Mouse (Mus musculus) thymus, postnatal 4 days (tissue): ENCODE data around the gene B430218F22Rik.
"Not testable (repeated sequence)": the region's sequence is repeated elsewhere in the genome, so short reads cannot be mapped to it uniquely, and the experiment has no call there.

Source experiments
- DNase-seq: peaks from one replicate; pipeline ENCODE4 v3.0.0; 2021

B430218F22Rik gene

DNA sequence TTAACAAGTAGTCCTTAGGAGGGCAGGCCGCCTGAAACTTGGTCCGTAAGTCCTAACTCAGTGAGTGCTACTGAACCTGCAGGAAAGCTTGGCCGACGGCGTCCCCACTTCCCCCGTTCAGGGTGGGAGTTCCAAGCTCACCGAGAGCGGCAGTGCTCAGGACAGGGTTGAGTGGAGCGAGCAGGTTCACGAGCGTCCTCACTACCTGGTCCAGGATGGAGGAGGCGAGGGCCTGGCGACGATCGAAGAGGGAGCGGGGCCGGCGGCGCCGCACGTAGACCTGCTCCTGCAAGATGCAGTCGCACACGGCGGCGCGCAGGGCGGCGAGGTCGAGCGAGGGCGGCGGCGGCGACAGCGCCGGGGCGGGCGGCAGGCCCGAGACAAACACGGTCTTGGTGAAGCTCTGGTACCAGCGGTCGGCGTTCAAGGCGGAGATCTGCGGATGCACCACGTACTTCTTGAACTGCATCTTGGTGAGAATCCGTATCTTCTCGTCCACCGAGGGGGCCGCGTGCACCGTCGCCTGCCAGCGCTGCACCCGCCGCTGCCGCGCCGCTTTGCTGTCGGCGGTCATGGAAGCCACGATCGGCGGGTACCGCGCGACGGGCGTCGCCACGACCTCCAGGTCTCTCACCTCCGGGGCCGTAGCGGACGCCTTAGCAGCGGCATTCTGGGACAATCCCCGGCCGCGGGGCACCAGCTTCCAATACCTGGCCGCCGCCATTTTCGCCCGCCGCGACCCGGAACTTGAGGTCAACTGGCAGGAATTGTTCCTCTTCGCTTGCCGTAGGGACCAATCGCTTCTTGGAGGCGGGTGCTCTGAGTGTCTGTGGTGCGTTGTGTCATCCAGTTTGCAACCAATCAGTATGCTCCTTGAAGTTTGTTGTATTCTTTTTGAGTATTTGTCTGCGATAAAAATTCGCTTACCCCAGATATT lies at the start of gene B430218F22Rik, which contains the start of gene Mrps30:
Gene B430218F22Rik, plus strand, starts transcription at position 120 of the 937 bp plus-strand sequence.
Gene Mrps30, minus strand, starts transcription at position 742 of the 937 bp plus-strand sequence.
- peak; percentile 96 for DNase-seq

DNA sequence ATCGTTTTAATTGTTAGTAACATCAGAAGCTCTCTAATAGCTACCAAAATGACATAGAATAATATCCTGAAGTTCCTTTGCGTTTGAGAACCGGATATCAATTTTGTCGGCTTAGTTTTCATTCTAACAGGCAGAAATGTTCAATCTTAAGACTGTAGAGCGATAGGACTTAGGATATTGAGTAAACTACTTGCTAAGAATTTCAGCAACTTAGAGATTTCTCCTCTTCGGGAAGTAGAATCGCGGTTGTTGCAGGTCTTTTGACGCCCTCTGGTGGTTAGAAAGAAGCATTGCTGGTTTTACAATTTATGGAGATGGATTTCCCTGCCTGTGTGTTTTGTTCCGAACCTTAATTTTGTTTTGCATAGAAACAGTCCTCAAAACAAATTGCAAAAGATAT lies 36.2 kb upstream of the B430218F22Rik start:
- no peak for DNase-seq

DNA sequence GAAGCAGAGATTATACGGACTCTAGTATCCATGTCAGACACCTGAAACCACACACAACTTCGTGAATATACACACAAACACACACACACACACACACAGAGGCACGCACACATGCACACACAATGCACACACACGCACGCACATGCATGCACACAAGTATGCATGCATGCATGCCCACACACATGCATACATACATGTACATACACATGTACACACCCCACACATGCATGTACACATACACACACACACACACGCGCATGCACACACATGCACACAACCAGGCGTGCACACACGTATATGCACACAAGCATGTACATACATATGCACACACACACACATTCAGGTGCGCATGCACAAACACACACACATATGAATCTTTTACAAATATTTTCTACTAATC lies 35.6 kb upstream of the B430218F22Rik start:
- no peak for DNase-seq

DNA sequence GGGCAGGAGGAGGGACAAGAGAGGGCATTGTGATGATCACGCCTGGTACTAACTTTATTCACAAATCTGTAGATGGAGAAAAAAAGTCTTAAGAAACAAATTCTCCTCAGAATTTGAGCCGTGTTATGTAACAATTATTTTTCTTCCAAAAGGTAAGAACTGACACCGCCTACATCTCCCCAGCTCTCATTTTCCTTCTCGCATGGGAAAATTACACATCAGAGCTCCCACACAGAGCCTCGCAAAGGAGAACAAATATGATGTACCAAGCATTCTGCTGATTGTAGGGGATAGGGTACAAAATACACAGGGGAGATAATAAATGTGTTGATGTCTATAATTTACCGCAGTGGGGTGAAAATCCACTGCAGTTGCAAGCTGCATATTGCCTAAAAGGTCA lies 23.1 kb upstream of the B430218F22Rik start:
- DNase-seq: no peak

DNA sequence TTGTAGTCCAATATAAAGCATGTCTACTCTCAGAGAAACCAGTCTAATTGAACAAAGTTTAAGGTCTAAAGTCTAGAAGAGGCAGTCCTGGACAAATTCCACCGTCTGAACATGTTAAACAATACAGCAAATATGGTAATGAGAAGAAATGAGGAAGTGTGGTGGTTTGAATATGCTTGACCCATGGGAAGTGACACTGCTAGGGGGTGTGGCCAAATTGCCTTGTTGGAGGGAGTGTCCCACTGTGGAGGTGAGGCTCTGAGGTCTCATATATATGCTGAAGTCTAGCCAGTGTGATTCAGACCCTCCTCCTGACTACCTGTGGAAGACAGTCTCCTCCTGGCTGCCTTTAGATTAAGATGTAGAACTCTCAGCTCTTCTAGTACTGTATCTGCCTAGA lies 20.7 kb upstream of the B430218F22Rik start:
- DNase-seq: no peak

DNA sequence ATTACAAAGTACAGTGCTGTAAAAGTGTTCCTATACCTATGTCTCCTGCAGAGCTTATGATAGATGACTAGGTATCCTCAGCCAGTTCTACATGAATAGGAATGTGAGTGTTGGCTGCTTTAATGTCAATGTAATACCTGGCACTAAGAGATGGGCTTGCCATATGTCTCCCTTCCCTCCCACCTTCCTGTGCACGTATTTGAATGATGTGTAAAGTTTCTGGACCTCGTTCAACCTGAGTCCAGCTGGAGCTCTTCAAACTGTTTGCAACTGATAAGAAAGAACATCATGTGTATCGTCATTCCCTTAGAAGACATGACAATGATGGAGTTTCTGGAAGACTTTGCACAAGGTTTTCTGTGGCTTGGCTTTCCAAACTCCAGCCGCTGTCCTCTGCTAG lies 13.6 kb upstream of the B430218F22Rik start:
- no peak for DNase-seq

DNA sequence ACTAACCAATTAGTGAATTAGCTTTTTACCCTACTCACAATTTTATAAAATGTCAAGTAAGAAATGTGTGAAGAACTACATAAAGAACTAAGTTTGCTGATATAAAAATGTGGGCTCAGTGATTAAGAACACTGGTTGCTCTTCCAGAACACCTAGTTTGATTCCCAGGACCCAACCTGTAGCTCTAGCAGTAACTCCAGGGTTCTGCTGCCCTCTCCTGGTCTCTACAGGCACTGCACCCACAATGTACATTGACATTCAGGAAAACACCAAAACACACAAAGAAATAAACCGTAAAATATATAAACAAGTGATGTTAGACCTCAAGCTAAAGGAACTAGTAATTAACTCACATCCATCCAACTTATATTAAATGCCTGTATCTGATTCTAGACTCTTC lies 7.3 kb upstream of the B430218F22Rik start:
- DNase-seq: peak; percentile 76

DNA sequence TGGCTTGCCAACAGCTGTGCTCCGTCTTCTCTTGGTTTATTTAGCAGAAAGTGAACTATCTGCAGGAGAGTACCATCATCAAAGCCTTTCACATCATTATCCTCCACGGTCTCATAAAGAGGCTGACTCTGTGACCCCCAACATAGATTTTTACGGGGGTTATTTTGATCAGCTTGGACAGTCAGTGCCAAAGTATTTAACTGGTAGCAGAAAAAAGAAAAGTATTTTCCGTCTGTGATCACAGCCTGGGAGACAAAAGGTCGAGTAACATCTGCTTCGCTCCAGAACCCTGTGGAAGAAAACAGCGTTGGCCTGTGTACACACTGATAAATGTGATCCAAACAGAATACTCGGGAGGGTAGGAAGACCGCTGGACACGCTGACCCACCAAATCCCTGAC lies 6.0 kb upstream of the B430218F22Rik start:
- no peak for DNase-seq

DNA sequence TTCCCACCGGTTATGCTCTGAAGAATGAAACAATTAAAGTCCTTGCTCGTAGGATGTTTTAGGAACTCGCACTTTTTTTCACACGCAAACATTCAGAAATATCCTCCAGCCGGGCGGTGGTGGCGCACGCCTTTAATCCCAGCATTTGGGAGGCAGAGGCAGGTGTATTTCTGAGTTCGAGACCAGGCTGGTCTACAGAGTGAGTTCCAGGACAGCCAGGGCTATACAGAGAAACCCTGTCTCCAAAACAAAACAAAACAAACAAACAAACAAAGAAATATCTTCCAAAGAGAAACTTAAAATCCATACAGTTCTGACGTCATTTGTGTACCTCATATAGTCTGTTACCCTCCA lies 995 bp downstream of the B430218F22Rik start:
- DNase-seq: not testable (repeated sequence)

DNA sequence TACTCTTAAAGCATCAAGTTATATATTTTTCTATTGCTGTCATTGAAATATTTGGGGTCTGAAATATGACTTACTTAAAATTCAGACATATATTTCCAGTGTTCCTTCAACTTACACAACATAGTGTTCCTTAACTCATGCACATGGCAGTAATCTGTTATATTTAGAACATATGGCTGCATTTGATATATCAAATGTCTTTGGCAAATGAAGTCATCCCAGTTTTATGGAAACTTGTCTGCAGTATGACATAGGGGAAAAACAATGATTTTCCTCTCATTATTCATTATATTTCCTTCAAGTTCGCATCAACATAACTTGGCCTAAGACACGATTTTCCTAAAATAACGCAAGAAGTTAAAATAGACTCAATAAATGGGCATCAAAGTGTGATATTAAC lies 9.4 kb downstream of the B430218F22Rik start:
- no peak for DNase-seq

DNA sequence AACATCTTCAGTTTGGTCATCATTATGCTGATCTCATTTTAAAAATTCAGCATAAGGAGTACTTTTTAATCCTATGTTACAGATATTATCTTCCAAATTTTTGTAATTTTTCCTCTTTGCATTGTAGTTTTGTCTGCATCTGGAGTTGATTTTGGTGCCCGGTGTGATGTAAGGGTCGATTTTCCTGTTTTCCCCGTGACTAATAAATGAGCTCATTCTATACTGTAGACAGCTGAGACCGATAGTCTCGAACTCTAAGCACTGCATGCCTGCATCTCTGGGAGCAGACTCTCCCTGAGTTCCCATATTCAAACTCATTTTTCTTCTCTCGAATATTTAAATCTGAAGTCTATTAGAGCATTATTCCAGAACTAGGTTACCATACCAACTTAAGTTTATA lies 13.9 kb downstream of the B430218F22Rik start:
- DNase-seq: no peak

DNA sequence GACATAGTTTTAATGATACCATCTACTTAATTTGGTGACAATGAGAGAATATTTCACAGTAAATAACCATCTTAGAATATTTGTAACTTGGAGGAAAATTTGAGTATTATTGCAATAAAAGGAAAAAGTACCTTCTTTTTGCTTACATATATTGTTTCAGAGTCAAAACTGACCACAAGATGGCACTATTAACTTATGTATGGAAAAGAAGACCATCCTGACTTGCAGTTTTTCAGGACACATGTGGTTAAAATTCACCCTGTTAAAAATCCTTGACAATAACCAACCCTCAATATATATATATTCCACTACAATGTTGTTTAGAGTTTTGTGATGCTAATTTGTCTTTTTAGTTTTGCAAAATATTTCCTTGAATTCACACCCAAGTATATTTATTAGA lies 17.1 kb downstream of the B430218F22Rik start:
- DNase-seq: no peak

DNA sequence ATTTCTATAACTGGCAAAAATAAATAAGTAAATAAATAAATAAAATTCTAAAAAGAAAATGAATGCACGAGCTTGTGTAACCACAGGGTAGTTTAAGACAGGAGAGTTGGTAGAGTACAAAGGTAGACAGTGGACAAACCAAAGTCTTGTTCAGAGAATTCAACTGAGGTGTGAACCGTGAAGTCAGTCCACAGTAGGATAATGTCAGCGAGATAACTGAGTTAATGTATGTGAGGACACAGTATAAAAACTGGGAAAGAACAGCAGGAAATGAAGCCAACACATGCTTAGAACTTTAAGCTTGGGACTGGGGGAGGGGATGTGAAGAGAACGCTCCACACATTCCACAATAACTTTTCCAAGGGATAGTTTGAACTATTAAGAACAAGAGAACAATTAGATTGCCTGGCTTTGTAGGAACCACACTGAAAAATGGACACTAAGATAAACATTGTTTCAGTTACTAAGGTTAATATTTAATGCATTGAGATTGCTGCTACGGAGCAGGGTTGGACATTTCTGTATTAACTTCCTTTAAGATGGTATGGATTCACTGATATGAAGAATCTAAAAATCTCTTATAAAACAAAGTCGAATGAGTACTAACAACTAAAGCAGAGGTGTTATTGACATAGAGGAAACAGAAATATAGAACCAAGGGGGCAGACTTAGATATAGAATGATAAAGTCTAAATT lies 25.0 kb downstream of the B430218F22Rik start:
- no peak for DNase-seq

DNA sequence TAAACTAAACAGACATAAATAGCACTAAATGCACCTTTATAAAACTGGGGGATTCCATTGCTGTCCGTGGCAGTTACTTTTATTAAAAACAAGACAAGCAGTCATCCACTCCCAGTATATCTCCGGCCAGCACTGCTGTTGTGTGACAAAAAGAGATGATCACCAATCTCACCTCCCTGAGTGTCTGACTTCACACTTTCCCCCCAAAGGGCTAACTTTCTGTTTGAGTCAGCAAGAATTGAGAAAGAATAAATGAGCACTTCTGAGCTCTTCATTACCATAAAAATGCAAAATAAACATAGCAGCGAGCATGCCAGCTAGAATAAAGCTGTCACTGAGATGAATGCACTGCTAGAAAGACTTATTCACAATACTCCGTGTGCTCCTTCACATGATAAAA lies 31.7 kb downstream of the B430218F22Rik start:
- no peak for DNase-seq

DNA sequence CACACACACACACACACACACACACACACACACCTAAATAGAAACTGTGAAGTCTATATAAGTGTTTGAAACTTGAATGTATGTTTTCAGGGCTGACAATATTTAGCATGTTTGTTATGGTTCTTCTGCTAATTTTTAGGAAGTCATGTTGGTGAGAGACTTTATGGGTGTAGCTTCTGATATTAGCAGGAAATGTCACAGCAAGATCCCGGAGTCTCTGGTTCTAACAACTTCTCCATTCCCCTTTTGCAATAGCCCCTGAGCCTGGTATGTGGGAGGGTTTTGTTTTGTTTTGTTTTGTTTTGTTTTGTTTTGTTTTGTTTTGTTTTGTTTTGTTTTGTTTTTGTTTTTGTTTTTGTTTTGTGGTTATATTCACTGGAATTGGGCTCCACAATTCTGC lies 34.0 kb downstream of the B430218F22Rik start:
- DNase-seq: no peak

DNA sequence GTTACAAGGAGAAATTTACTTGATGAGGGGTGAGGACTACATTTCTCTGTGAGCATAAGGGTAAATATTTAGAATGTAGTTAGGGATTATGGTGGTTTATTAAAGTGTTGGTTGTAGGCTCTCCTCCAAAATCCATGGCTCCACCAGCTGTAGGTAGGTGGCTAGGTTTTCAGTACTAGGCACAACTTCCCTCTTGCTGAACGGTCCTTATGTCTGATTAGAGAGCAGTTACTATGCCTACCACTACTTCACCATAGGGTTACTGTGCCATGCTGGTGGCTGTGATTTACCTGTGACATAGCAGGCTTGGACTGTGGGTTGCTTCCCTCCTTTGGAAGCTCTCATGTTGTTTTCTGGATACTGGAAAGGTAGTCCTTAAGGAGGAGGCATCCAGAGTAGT lies 34.4 kb downstream of the B430218F22Rik start:
- DNase-seq: no peak
